Mouse (Mus musculus) hindbrain, postnatal 0 days (tissue): Measurements from ENCODE around the gene Pcdh7. TPM values are rescaled to one million over a fixed set of nuclear protein-coding genes. Genes with fewer than 3 reads are reported as not detected.

Source experiments
- ATAC-seq: fragments of 200-750 bp; cut with Nextera tagmentation; 2 replicates; pipeline ENCODE4 v1.8.0; 2017; ENCODE audit warnings: mild to moderate bottlenecking, moderate TSS enrichment, moderate library complexity
- DNase-seq: peaks from one replicate; pipeline ENCODE4 v3.0.0-alpha.2; 2015; ENCODE audit warnings: low spot score
- H3K27ac ChIP-seq: fragments of 300-500 bp; sonication (generic); 2 replicates; pipeline ENCODE4 v1.5.1; 2014; ENCODE audit warnings: mild to moderate bottlenecking
- H3K27me3 ChIP-seq: fragments of 300-500 bp; sonication (generic); 2 replicates; pipeline ENCODE4 v1.6.1; 2014; ENCODE audit warnings: low read length, mixed read lengths; ENCODE audit not compliant: insufficient read depth
- H3K36me3 ChIP-seq: fragments of 300-500 bp; sonication (generic); 2 replicates; pipeline ENCODE4 v1.6.1; 2014; ENCODE audit warnings: low read length, mixed read lengths; ENCODE audit not compliant: insufficient read depth
- H3K4me1 ChIP-seq: fragments of 300-500 bp; sonication (generic); 2 replicates; pipeline ENCODE4 v1.6.1; 2014; ENCODE audit warnings: antibody characterized with exemption, low read length, mixed read lengths; ENCODE audit not compliant: insufficient read depth
- H3K4me2 ChIP-seq: fragments of 300-500 bp; sonication (generic); 2 replicates; pipeline ENCODE4 v1.6.1; 2014; ENCODE audit warnings: low read depth, mild to moderate bottlenecking, low read length, moderate library complexity, mixed read lengths
- H3K4me3 ChIP-seq: fragments of 300-500 bp; sonication (generic); 2 replicates; pipeline ENCODE4 v1.5.1; 2014; ENCODE audit warnings: low read length
- H3K9ac ChIP-seq: fragments of 300-500 bp; sonication (generic); replicated peaks from 2 replicates; pipeline ENCODE4 v1.6.1; 2014; ENCODE audit warnings: mild to moderate bottlenecking, low read length, moderate library complexity, mixed read lengths
- H3K9me3 ChIP-seq: fragments of 300-500 bp; sonication (generic); 2 replicates; pipeline ENCODE4 v1.6.1; 2016; ENCODE audit warnings: low read length, mixed read lengths
- CTCF ChIP-seq: IDR thresholded peaks from 2 replicates; pipeline ENCODE4 v1.5.1; 2016; ENCODE audit warnings: antibody characterized with exemption, control low read depth, low read depth
- WGBS: fragments of 180-500 bp; shearing (Covaris S2); extraction: QIAGEN DNeasy Blood & Tissue Kit; methylation state at CpG from one replicate; pipeline ENCODE4 v1.1.7; 2014; 5-methylcytosine and 5-hydroxymethylcytosine counted together
- polyA plus RNA-seq: library from polyadenylated mRNA; unstranded; fragments of >200 nt; fragmentation: Nextera tagmentation; extraction: Ambion mirVana; gene quantifications from 2 replicates; pipeline ENCODE4 v1.2.1, GENCODE M21; 2015
- total RNA-seq: library from RNA; depleted of rRNA; stranded (reverse); fragments of >200 nt; gene quantifications from 2 replicates; pipeline ENCODE4 v1.2.3, GENCODE M21; 2014

The Pcdh7 gene
- total and polyA plus RNA-seq, 2 experiments from 2014 or later, result 26.1 to 152 TPM

GRCm38 (mm10) chr5:57788775-57789509 is 71.2 kb downstream of the Pcdh7 start:
- no peak for ATAC-seq
- no peak for DNase-seq
- TF ChIP-seq CTCF, result no peak
- no peaks in the 10 kb centered on the region for H3K36me3 ChIP-seq
- no peak overlapping the region for H3K4me2 ChIP-seq
- H3K4me3 ChIP-seq, result no peak overlapping the region
- no peaks in the 10 kb centered on the region for H3K9me3 ChIP-seq
- H3K27me3 ChIP-seq, result no peaks in the 10 kb centered on the region
- H3K27ac ChIP-seq, result no peak overlapping the region
- 63% methylated on average over 4 of the region's 4 CpGs for WGBS
- H3K9ac ChIP-seq, result no peak overlapping the region
- no peaks in the 10 kb centered on the region for H3K4me1 ChIP-seq

- no peak overlapping the region for H3K9ac ChIP-seq
- no peaks in the 10 kb centered on the region for H3K9me3 ChIP-seq
- DNase-seq, result no peak
- no peak overlapping the region for H3K27ac ChIP-seq
- H3K36me3 ChIP-seq, result no peaks in the 10 kb centered on the region
- H3K27me3 ChIP-seq, result no peaks in the 10 kb centered on the region
- no peak overlapping the region for H3K4me3 ChIP-seq
- H3K4me1 ChIP-seq, result no peaks in the 10 kb centered on the region
- TF ChIP-seq CTCF, result no peak
- ATAC-seq, result no peak
- H3K4me2 ChIP-seq, result no peak overlapping the region
Measured at GRCm38 (mm10) chr5:57796337-57796736, 78.6 kb downstream of the Pcdh7 start.

- Histone ChIP-seq H3K9me3 (no peaks in the 10 kb centered on the region), H3K36me3 (no peaks in the 10 kb centered on the region), H3K9ac (no peak overlapping the region), H3K27ac (no peak overlapping the region), H3K27me3 (no peaks in the 10 kb centered on the region), H3K4me3 (no peak overlapping the region), H3K4me2 (no peak overlapping the region), H3K4me1 (no peaks in the 10 kb centered on the region)
- TF ChIP-seq CTCF, result no peak
- DNase-seq, result no peak
- 82% methylated on average over 7 of the region's 7 CpGs for WGBS
- no peak for ATAC-seq
Measured at GRCm38 (mm10) chr5:57797951-57798670, 80.3 kb downstream of the Pcdh7 start.

GRCm38 (mm10) chr5:57803108-57803507 is 85.3 kb downstream of the Pcdh7 start:
- no peak for TF ChIP-seq CTCF
- DNase-seq, result peak; percentile 30
- H3K9me3 ChIP-seq, result no peaks in the 10 kb centered on the region
- no peaks in the 10 kb centered on the region for H3K27me3 ChIP-seq
- no peaks in the 10 kb centered on the region for H3K4me1 ChIP-seq
- no peaks in the 10 kb centered on the region for H3K36me3 ChIP-seq
- no peak overlapping the region for H3K9ac ChIP-seq
- H3K27ac ChIP-seq, result no peak overlapping the region
- WGBS, result 53% methylated on average over 3 of the region's 3 CpGs
- no peak overlapping the region for H3K4me2 ChIP-seq
- no peak overlapping the region for H3K4me3 ChIP-seq
- peak; percentile 47; the same call in 1 of the 2 replicates for ATAC-seq

GRCm38 (mm10) chr5:57803890-57804289 is 86.1 kb downstream of the Pcdh7 start:
- WGBS, result 71% methylated on average over 5 of the region's 5 CpGs
- no peaks in the 10 kb centered on the region for H3K4me1 ChIP-seq
- no peak for TF ChIP-seq CTCF
- ATAC-seq (no peak), DNase-seq (no peak)
- no peaks in the 10 kb centered on the region for H3K36me3 ChIP-seq
- H3K27me3 ChIP-seq, result no peaks in the 10 kb centered on the region
- H3K4me3 ChIP-seq, result no peak overlapping the region
- H3K9me3 ChIP-seq, result no peaks in the 10 kb centered on the region
- H3K9ac ChIP-seq, result no peak overlapping the region
- H3K4me2 ChIP-seq, result no peak overlapping the region
- no peak overlapping the region for H3K27ac ChIP-seq

GRCm38 (mm10) chr5:57807350-57807749 is 89.6 kb downstream of the Pcdh7 start:
- Histone ChIP-seq H3K4me2 (no peak overlapping the region), H3K36me3 (no peaks in the 10 kb centered on the region), H3K27ac (no peak overlapping the region), H3K9ac (no peak overlapping the region), H3K9me3 (no peaks in the 10 kb centered on the region), H3K4me1 (no peaks in the 10 kb centered on the region), H3K4me3 (no peak overlapping the region), H3K27me3 (no peaks in the 10 kb centered on the region)
- TF ChIP-seq CTCF, result no peak
- ATAC-seq (no peak), DNase-seq (peak; percentile 42)
- 47% methylated on average over 2 of the region's 2 CpGs for WGBS

- Histone ChIP-seq H3K27ac (no peak overlapping the region), H3K4me2 (no peak overlapping the region), H3K36me3 (no peaks in the 10 kb centered on the region), H3K4me1 (no peaks in the 10 kb centered on the region), H3K9me3 (no peaks in the 10 kb centered on the region), H3K27me3 (no peaks in the 10 kb centered on the region), H3K9ac (no peak overlapping the region), H3K4me3 (no peak overlapping the region)
- ATAC-seq (no peak), DNase-seq (no peak)
- no peak for TF ChIP-seq CTCF
- 76% methylated on average over 1 of the region's 1 CpGs for whole genome bisulfite sequencing
Measured at GRCm38 (mm10) chr5:57810641-57811040, 92.9 kb downstream of the Pcdh7 start.
